Mouse (Mus musculus) thymus, adult 2 months (tissue): Measurements from ENCODE around the gene Itgam. TPM values are rescaled to one million over a fixed set of nuclear protein-coding genes. Genes with fewer than 3 reads are reported as not detected.
A peak's percentile ranks its signal among the peaks of the same experiment; 100 is the strongest.
"Not testable (repeated sequence)": the region's sequence is repeated elsewhere in the genome, so short reads cannot be mapped to it uniquely, and the experiment has no call there.

Experiments
- DNase-seq: peaks from one replicate; pipeline ENCODE4 v3.0.0; 2021
- H3K27ac ChIP-seq: fragments of 200-500 bp; 2 replicates; pipeline ENCODE4 v1.5.1; 2012; ENCODE audit warnings: low read length, control low read depth; ENCODE audit not compliant: control insufficient read depth, insufficient read depth
- H3K27me3 ChIP-seq: fragments of 200-500 bp; 2 replicates; pipeline ENCODE4 v1.6.1; 2012; ENCODE audit warnings: mild to moderate bottlenecking, low read length, moderate library complexity, mixed read lengths; ENCODE audit not compliant: control insufficient read depth, insufficient read depth
- H3K36me3 ChIP-seq: fragments of 200-500 bp; 2 replicates; pipeline ENCODE4 v1.6.1; 2012; ENCODE audit warnings: mild to moderate bottlenecking, low read length, moderate library complexity; ENCODE audit not compliant: control insufficient read depth, insufficient read depth
- H3K4me1 ChIP-seq: fragments of 200-500 bp; replicated peaks from 2 replicates; pipeline ENCODE4 v1.6.1; 2012; ENCODE audit warnings: low read length; ENCODE audit not compliant: control insufficient read depth, insufficient read depth
- H3K4me3 ChIP-seq: fragments of 200-500 bp; 2 replicates; pipeline ENCODE4 v1.5.1; 2012; ENCODE audit warnings: mild to moderate bottlenecking, low read length, control low read depth, moderate library complexity; ENCODE audit not compliant: control insufficient read depth, insufficient read depth
- CTCF ChIP-seq: fragments of 200-500 bp; IDR thresholded peaks from 2 replicates; pipeline ENCODE4 v1.5.1; 2012; ENCODE audit warnings: mild to moderate bottlenecking, control low read depth, low read length, moderate library complexity, borderline replicate concordance; ENCODE audit not compliant: control insufficient read depth, poor library complexity, insufficient read depth; ENCODE audit errors: extremely low read depth
- POLR2A ChIP-seq: fragments of 200-500 bp; IDR thresholded peaks from 2 replicates; pipeline ENCODE4 v1.6.1; 2012; ENCODE audit warnings: mild to moderate bottlenecking, low read length, control low read depth, moderate library complexity; ENCODE audit not compliant: control insufficient read depth, poor library complexity, insufficient read depth; ENCODE audit errors: extremely low read depth
- WGBS: fragments of 180-500 bp; shearing (Covaris S2); methylation state at CpG from one replicate; pipeline ENCODE4 v1.1.7; 2018; 5-methylcytosine and 5-hydroxymethylcytosine counted together
- polyA plus RNA-seq: library from polyadenylated mRNA; depleted of rRNA; stranded (reverse); fragments of >200 nt; gene quantifications from 2 replicates; pipeline ENCODE4 v1.2.3, GENCODE M21; 2012; rRNA removed

The Itgam gene
- polyA plus RNA-seq, result 7.9 and 9.6 TPM in 2 replicates

- Histone ChIP-seq H3K27ac (no peak within 1 kb of the TSS), H3K27me3 (no peaks in the 10 kb centered on the region), H3K4me3 (no peak within 1 kb of the TSS), H3K36me3 (no peaks in the 10 kb centered on the region), H3K4me1 (peaks cover 29% of the 10 kb centered on the region)
- 4% methylated on average over 7 of the region's 7 CpGs for WGBS
- peak; percentile 42 for DNase-seq
- TF ChIP-seq CTCF, result no peak
- TF ChIP-seq POLR2A, result no peak
Measured at GRCm38 (mm10) chr7:128062456-128062855, at the start of gene Itgam, which contains the start of gene Gm49368. Itgam (plus strand) TSS chr7:128062640. Gm49368 (plus strand) TSS chr7:128062683.

DNA sequence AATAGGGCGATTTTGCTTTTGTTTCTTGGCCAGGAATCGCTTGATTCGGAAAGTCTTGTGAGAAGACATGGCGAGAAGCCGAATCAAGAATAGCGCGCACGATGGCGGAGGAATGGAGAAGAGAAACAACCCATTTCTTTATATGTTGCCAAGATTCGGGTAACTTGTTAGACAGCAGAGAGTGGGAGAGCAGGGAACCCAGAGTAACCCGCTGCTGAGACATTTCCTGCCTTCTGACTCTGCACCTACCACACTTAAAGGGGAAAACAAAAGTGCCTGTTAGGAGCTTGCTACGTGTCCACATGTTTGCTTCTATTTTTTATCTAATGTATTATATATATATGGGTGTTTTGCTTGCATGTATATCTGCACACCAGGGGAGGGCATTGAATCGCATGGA lies 49.3 kb upstream of the Itgam start:
- TF ChIP-seq CTCF, result no peak
- TF ChIP-seq POLR2A, result no peak
- 75% methylated on average over 13 of the region's 13 CpGs for WGBS
- H3K36me3 ChIP-seq, result no peaks in the 10 kb centered on the region
- H3K27me3 ChIP-seq, result no peaks in the 10 kb centered on the region
- no peak for DNase-seq
- peak overlapping the region; percentile 67; the same call in 1 of the 2 replicates for H3K27ac ChIP-seq
- no peak overlapping the region for H3K4me3 ChIP-seq
- peaks cover 26% of the 10 kb centered on the region for H3K4me1 ChIP-seq

- H3K4me3 ChIP-seq, H3K27me3 ChIP-seq, H3K36me3 ChIP-seq, H3K27ac ChIP-seq, DNase-seq: not testable (repeated sequence)
- 93% methylated on average over 5 of the region's 5 CpGs for WGBS
- peaks cover 17% of the 10 kb centered on the region for H3K4me1 ChIP-seq
Measured at GRCm38 (mm10) chr7:128016134-128016533, 46.3 kb upstream of the Itgam start.

DNA sequence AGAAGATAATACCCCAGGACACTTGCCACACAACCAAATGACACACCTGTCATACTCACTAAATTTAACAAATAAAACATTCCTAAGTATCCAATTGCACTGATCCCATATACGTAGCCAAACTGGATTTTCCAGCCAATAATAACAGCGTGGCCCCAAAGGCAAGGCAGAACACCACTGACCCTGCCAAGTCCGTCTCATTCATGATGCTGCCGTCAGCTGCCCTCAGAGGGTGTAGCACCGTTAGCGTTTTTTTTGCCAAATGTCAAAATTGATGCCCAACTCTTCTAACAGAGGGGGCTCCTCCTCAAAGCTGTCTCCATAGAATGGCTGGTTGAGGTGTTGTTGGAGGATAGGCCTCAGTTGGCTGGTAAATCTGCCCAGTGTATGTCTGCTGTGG lies 45.8 kb upstream of the Itgam start:
- no peak overlapping the region for H3K4me3 ChIP-seq
- H3K27ac ChIP-seq, result no peak overlapping the region
- no peaks in the 10 kb centered on the region for H3K27me3 ChIP-seq
- TF ChIP-seq POLR2A (no peak), CTCF (no peak)
- no peak for DNase-seq
- no peaks in the 10 kb centered on the region for H3K36me3 ChIP-seq
- 98% methylated on average over 6 of the region's 6 CpGs for WGBS
- H3K4me1 ChIP-seq, result peaks cover 13% of the 10 kb centered on the region

- no peak overlapping the region for H3K4me3 ChIP-seq
- DNase-seq, result no peak
Measured at GRCm38 (mm10) chr7:128018275-128018674, 44.2 kb upstream of the Itgam start.

GRCm38 (mm10) chr7:128019187-128019586 lies 43.3 kb upstream of the Itgam start:
- Histone ChIP-seq H3K27me3 (no peaks in the 10 kb centered on the region), H3K4me3 (no peak overlapping the region), H3K4me1 (peaks cover 3% of the 10 kb centered on the region; the same call in 1 of the 2 replicates), H3K36me3 (no peaks in the 10 kb centered on the region), H3K27ac (no peak overlapping the region)
- WGBS, result 70% methylated on average over 2 of the region's 2 CpGs
- no peak for DNase-seq
- TF ChIP-seq POLR2A (no peak), CTCF (no peak)

More at GRCm38 (mm10) chr7:128018275-128018674, 44.2 kb upstream of the Itgam start:
- no peaks in the 10 kb centered on the region for H3K27me3 ChIP-seq
- no peaks in the 10 kb centered on the region for H3K36me3 ChIP-seq
- TF ChIP-seq POLR2A, result no peak
- TF ChIP-seq CTCF, result no peak
- no peak overlapping the region for H3K27ac ChIP-seq
- 86% methylated on average over 3 of the region's 3 CpGs for WGBS
- peaks cover 4% of the 10 kb centered on the region; the same call in 1 of the 2 replicates for H3K4me1 ChIP-seq

- Histone ChIP-seq H3K27ac (no peak overlapping the region), H3K27me3 (no peaks in the 10 kb centered on the region), H3K4me1 (no peaks in the 10 kb centered on the region), H3K4me3 (no peak overlapping the region), H3K36me3 (no peaks in the 10 kb centered on the region)
- no peak for TF ChIP-seq CTCF
- no peak for TF ChIP-seq POLR2A
- no peak for DNase-seq
- WGBS, result 78% methylated on average over 8 of the region's 8 CpGs
Measured at GRCm38 (mm10) chr7:128022974-128023373, 39.5 kb upstream of the Itgam start.

DNA sequence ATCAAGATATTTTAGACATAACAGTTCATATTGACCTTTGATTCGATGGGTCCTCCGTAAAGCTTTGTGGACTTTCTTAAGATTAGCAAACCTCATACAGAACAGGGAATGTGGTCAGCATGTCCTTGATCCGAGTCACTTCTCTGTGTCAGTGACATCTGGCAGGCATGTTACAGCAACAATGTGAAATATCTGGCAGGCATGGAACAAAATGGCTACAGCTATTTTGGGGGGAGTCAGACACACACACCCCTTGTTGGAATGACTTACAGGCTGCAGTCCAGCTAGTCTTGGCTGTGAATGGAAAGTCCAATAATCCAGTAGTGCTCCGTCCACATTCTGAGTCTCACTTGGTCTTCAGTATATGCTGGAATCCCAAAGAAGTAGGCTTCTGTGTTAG lies 38.9 kb upstream of the Itgam start:
- no peaks in the 10 kb centered on the region for H3K36me3 ChIP-seq
- H3K27ac ChIP-seq, result no peak overlapping the region

More for the DNA sequence above, 38.9 kb upstream of the Itgam start:
- WGBS, result 96% methylated on average over 4 of the region's 4 CpGs
- no peak for DNase-seq
- Histone ChIP-seq H3K27me3 (no peaks in the 10 kb centered on the region), H3K4me3 (no peak overlapping the region), H3K4me1 (no peaks in the 10 kb centered on the region)
- TF ChIP-seq POLR2A, result no peak
- TF ChIP-seq CTCF, result no peak
